Mouse (Mus musculus): ENCODE data around the gene St6galnac3.

DNA sequence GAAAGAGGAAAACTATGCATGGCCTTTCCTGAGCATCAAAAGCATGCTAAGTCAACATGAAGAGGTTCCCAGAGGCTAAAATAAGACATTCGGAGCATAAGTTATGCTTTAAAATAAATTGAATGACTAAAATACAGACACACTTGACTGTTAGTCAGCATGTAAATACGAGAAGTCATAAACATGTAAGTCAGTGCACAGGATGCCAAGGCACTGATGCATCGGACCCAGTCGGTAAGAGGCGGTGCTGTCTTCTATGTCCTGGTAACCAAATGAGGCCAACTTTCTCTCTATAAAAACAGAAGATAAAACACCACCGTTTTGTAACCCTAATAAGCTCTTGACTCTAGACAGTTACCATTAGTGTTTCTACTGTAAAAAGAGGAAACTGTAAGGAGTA, 317.3 kb downstream of the St6galnac3 start:
- TF ChIP-seq CTCF (IDR thresholded peaks at IDR 0.05; ENCODE audit: insufficient read depth, low read length): no peak
- no peak for TF ChIP-seq POLR2A (IDR thresholded peaks at IDR 0.05; ENCODE audit: borderline replicate concordance, extremely low read depth, low read depth, low read length)

All from lung, adult 2 months (tissue).